Mouse (Mus musculus) lung, embryonic 15.5 days (tissue): ENCODE measurements at regions not wholly inside any gene's neighbourhood (a gene's known extent, or its start where the extent isn't known, plus 50 kb on each side); places are given as distances from the start of the nearest gene placed in this dataset.
"Not testable (repeated sequence)": the region's sequence is repeated elsewhere in the genome, so short reads cannot be mapped to it uniquely, and the experiment has no call there.

ENCODE experiments used
- ATAC-seq: fragments of 200-750 bp; cut with Nextera tagmentation; 2 replicates; pipeline ENCODE4 v1.8.0; 2017; ENCODE audit warnings: moderate number of reproducible peaks, borderline replicate concordance; ENCODE audit not compliant: low FRiP score, low TSS enrichment; ENCODE audit errors: extremely low read depth
- H3K27ac ChIP-seq: fragments of 300-500 bp; sonication (generic); 2 replicates; pipeline ENCODE4 v1.5.1; 2015; ENCODE audit warnings: moderate library complexity, mild to moderate bottlenecking, inconsistent platforms
- H3K27me3 ChIP-seq: fragments of 300-500 bp; sonication (generic); 2 replicates; pipeline ENCODE4 v1.6.1; 2015; ENCODE audit warnings: inconsistent platforms
- H3K36me3 ChIP-seq: fragments of 300-500 bp; sonication (generic); 2 replicates; pipeline ENCODE4 v1.6.1; 2015; ENCODE audit warnings: inconsistent platforms
- H3K4me1 ChIP-seq: fragments of 300-500 bp; sonication (generic); 2 replicates; pipeline ENCODE4 v1.6.1; 2015; ENCODE audit warnings: inconsistent platforms
- H3K4me2 ChIP-seq: fragments of 300-500 bp; sonication (generic); 2 replicates; pipeline ENCODE4 v1.6.1; 2015; ENCODE audit warnings: inconsistent platforms, mild to moderate bottlenecking, moderate library complexity
- H3K4me3 ChIP-seq: fragments of 300-500 bp; sonication (generic); 2 replicates; pipeline ENCODE4 v1.5.1; 2015; ENCODE audit warnings: mild to moderate bottlenecking, inconsistent platforms
- H3K9ac ChIP-seq: fragments of 300-500 bp; sonication (generic); 2 replicates; pipeline ENCODE4 v1.6.1; 2015; ENCODE audit warnings: inconsistent platforms
- H3K9me3 ChIP-seq: fragments of 300-500 bp; sonication (generic); 2 replicates; pipeline ENCODE4 v1.6.1; 2016; ENCODE audit warnings: inconsistent platforms
- WGBS: fragments of 180-500 bp; shearing (Covaris S2); methylation state at CpG from one replicate; pipeline ENCODE4 v1.1.7; 2015; 5-methylcytosine and 5-hydroxymethylcytosine counted together

GRCm38 (mm10) chr17:17197229-17197628 is 76.0 kb downstream of the Zfp97 start:
- not testable (repeated sequence) for ATAC-seq
- 0 out of 2 replicates have a peak, but pooled peaks cover 16% of the 10 kb centered on the region for H3K36me3 ChIP-seq
- WGBS = 93% methylated on average over 1 of the region's 2 CpGs

GRCm38 (mm10) chr17:17229069-17229468 is 107.9 kb downstream of the Zfp97 start:
- H3K4me3 ChIP-seq = no peak overlapping the region

More at GRCm38 (mm10) chr17:17197229-17197628, 76.0 kb downstream of the Zfp97 start:
- H3K27ac ChIP-seq, H3K4me2 ChIP-seq, H3K9ac ChIP-seq, H3K27me3 ChIP-seq, H3K4me1 ChIP-seq, H3K9me3 ChIP-seq, H3K4me3 ChIP-seq: not testable (repeated sequence)

GRCm38 (mm10) chr17:17234329-17235185 is 113.3 kb downstream of the Zfp97 start:
- not testable (repeated sequence) for H3K36me3 ChIP-seq, H3K27me3 ChIP-seq, H3K4me1 ChIP-seq, H3K9me3 ChIP-seq
- WGBS = 0% methylated on average over 22 of the region's 22 CpGs
- Histone ChIP-seq H3K4me2 (peak overlapping the region; percentile 59), H3K27ac (peak overlapping the region; percentile 53; the same call in 1 of the 2 replicates), H3K4me3 (peak overlapping the region; percentile 51), H3K9ac (peak overlapping the region; percentile 58)
- ATAC-seq = peak; percentile 100

More at GRCm38 (mm10) chr17:17229069-17229468, 107.9 kb downstream of the Zfp97 start:
- Histone ChIP-seq H3K4me1 (no peaks in the 10 kb centered on the region), H3K27ac (no peak overlapping the region), H3K36me3 (no peaks in the 10 kb centered on the region), H3K4me2 (no peak overlapping the region), H3K9me3 (no peaks in the 10 kb centered on the region; the same call in 1 of the 2 replicates), H3K27me3 (no peaks in the 10 kb centered on the region), H3K9ac (no peak overlapping the region)
- 35% methylated on average over 2 of the region's 2 CpGs for WGBS
- ATAC-seq = no peak

DNA sequence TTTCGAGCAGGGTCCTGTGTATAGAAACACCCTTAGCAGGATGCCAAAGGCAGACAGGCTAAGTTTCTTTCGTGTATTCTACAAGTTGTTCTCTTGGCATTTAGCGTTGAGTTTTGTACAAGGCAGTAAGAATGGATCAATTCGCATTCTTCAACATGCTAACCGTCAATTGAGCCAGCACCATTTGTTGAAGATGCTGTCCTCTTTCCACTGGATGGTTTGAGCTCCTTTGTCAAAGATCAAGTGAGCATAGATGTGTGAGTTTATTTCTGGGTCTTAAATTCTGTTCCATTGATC is 113.9 kb downstream of the Zfp97 start:
- not testable (repeated sequence) for H3K4me1 ChIP-seq, H3K36me3 ChIP-seq, H3K9me3 ChIP-seq, H3K27me3 ChIP-seq, ATAC-seq
- peak overlapping the region; percentile 53 for H3K4me2 ChIP-seq
- 0% methylated on average over 5 of the region's 5 CpGs for WGBS
- H3K4me3 ChIP-seq = peak overlapping the region; percentile 51
- H3K9ac ChIP-seq = peak overlapping the region; percentile 58
- 0 out of 2 replicates have a peak overlapping the region, but pooled peaks have one; percentile 53 for H3K27ac ChIP-seq
